Mouse (Mus musculus): Measurements from ENCODE around the gene Gpr179. TPM values are rescaled to one million over a fixed set of nuclear protein-coding genes. Genes with fewer than 3 reads are reported as not detected.
"Not testable (repeated sequence)": the region's sequence is repeated elsewhere in the genome, so short reads cannot be mapped to it uniquely, and the experiment has no call there.

Gpr179 gene
- polyA plus RNA-seq, 1 experiment = not detected

DNA sequence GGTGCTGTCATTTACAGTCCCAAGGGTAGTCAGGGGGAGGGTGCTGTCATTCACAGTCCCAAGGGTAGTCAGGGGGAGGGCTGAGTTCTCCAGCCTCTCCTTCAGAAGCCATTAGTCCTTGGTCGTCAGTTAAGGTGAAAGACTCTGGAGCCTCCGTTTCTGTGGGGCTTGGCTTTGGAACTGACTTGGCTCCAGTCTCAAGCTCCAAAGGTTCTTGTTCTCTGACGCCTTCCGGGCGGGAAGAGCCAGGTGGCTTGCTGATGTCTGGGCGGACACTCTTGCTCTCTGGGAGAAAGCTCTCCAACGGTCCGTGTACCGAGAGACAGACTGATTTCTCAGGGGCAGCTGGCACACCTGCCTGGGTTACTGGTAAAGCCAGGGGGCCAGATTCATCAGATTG lies 17.5 kb downstream of the Gpr179 start:
- peaks cover 15% of the 10 kb centered on the region for H3K4me1 ChIP-seq (ENCODE audit: control insufficient read depth, insufficient read depth, low read length)
- no peak overlapping the region for H3K27ac ChIP-seq (ENCODE audit: insufficient read depth, low read depth, low read length)
- TF ChIP-seq CTCF (IDR thresholded peaks at IDR 0.05; ENCODE audit: insufficient read depth, low read depth, low read length) = no peak
- no peak for TF ChIP-seq POLR2A (IDR thresholded peaks at IDR 0.05; ENCODE audit: insufficient read depth, low read depth, low read length)
- H3K4me3 ChIP-seq (ENCODE audit: insufficient read depth, low read depth, low read length) = no peak overlapping the region
- WGBS = 87% methylated on average over 9 of the region's 9 CpGs

GRCm38 (mm10) chr11:97333896-97334295 lies 18.0 kb downstream of the Gpr179 start:
- Histone ChIP-seq H3K27ac (ENCODE audit: insufficient read depth, low read depth, low read length) (no peak overlapping the region), H3K4me1 (ENCODE audit: control insufficient read depth, insufficient read depth, low read length) (peaks cover 12% of the 10 kb centered on the region), H3K4me3 (ENCODE audit: insufficient read depth, low read depth, low read length) (no peak overlapping the region)
- TF ChIP-seq POLR2A (IDR thresholded peaks at IDR 0.05; ENCODE audit: insufficient read depth, low read depth, low read length) = no peak
- TF ChIP-seq CTCF (IDR thresholded peaks at IDR 0.05; ENCODE audit: insufficient read depth, low read depth, low read length) = no peak
- WGBS = 71% methylated on average over 1 of the region's 1 CpGs

DNA sequence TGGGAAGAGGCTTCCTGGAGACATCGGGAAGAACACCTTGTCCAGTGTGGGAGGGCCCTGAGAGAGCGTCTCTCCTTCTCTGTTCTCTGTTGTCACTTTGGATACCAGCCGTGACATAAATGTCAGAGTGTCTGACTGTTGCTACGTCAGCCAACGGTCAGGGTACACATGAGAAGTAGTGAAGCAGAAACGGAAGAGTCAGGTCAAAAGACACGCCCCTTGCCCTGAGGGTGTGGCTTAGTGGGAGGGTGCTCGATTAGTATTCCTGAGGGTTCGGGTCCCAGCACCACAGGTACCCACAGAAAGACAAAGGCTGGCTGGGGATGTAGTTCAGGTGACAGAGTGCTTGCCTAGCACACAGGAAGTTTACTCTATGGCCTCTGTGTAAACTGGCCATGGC lies 18.8 kb downstream of the Gpr179 start:
- Histone ChIP-seq H3K27ac (ENCODE audit: insufficient read depth, low read depth, low read length) (no peak overlapping the region), H3K4me3 (ENCODE audit: insufficient read depth, low read depth, low read length) (no peak overlapping the region), H3K4me1 (ENCODE audit: control insufficient read depth, insufficient read depth, low read length) (peaks cover 4% of the 10 kb centered on the region; the same call in 1 of the 2 replicates)
- WGBS = 73% methylated on average over 9 of the region's 9 CpGs
- TF ChIP-seq POLR2A (IDR thresholded peaks at IDR 0.05; ENCODE audit: insufficient read depth, low read depth, low read length) (no peak), CTCF (IDR thresholded peaks at IDR 0.05; ENCODE audit: insufficient read depth, low read depth, low read length) (no peak)

DNA sequence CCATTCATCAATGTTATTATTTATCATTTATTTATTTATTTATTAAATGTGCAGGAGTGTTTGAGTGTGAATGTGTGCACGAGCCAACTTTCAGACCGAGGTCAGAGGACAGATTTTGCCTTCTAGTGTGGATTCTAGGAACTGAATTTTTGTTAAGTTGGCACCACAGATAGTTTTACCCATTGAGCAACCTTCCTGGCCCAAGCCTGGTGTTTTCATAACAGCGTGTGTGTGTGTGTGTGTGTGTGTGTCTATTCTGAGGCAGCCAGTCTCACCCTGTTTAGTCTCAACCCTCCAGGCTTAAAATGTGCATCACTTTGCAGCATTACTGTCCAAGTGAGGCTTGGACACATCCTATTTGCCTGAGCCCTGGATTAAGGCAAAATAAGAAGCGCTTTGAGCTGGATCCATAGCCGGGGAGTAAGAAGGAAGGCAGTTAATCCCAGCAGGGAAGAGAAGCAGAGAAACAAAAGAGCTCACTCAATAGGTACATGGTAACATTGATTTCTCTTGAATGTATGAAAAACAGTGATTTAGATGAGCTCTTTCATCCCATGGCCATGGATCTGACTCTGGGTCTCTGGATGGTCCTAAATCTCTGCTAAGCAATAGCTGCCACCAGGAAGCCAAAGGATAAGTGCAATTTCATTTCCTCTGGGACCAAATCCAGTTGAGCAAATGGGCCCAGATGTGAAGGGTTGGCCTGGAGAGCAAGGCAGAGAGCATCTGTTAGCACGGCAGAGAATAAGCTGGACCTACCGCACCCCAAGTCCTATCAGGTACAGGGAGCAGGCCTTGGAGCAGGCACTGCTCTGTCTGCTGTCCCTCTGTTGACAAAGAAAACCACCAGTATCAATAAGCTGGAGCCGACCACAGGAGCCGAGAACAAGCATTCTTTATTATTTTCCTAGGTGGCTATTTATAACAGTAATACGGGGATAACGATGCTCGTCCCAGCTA lies 20.4 kb downstream of the Gpr179 start:
- no peak overlapping the region for H3K4me3 ChIP-seq (ENCODE audit: insufficient read depth, low read depth, low read length)
- no peak overlapping the region for H3K27ac ChIP-seq (ENCODE audit: insufficient read depth, low read depth, low read length)
- 70% methylated on average over 12 of the region's 12 CpGs for WGBS
- H3K4me1 ChIP-seq (ENCODE audit: control insufficient read depth, insufficient read depth, low read length) = peaks cover 4% of the 10 kb centered on the region; the same call in 1 of the 2 replicates
- TF ChIP-seq POLR2A (IDR thresholded peaks at IDR 0.05; ENCODE audit: insufficient read depth, low read depth, low read length) (no peak), CTCF (IDR thresholded peaks at IDR 0.05; ENCODE audit: insufficient read depth, low read depth, low read length) (no peak)

GRCm38 (mm10) chr11:97330315-97330714 lies 21.6 kb downstream of the Gpr179 start:
- Histone ChIP-seq H3K4me1 (ENCODE audit: control insufficient read depth, insufficient read depth, low read length) (no peaks in the 10 kb centered on the region), H3K27ac (ENCODE audit: insufficient read depth, low read depth, low read length) (no peak overlapping the region), H3K4me3 (ENCODE audit: insufficient read depth, low read depth, low read length) (no peak overlapping the region)
- 97% methylated on average over 1 of the region's 1 CpGs for WGBS
- TF ChIP-seq POLR2A (IDR thresholded peaks at IDR 0.05; ENCODE audit: insufficient read depth, low read depth, low read length) = no peak
- TF ChIP-seq CTCF (IDR thresholded peaks at IDR 0.05; ENCODE audit: insufficient read depth, low read depth, low read length) = no peak

DNA sequence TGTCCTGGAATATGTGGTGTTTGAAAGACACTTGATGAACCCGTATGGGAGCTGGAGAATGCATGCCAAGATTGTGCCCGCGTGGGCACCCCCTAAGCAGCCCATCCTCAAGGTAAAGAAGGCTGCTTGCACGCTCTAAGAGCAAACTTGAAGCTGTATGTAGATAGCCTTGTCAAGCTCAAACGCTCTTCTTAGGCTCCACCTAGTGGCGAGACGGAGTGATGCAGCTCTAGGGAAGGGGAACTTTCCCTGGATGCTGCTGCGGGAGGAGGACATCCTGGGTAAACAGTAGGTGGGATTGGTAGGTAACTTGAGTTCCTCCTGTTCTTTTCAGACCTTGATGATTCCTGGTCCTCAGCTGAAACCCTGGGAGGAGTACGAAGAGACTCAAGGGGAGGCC lies 23.7 kb downstream of the Gpr179 start:
- 18% methylated on average over 9 of the region's 9 CpGs for WGBS
- H3K4me3 ChIP-seq (ENCODE audit: insufficient read depth, low read depth, low read length) = no peak overlapping the region
- TF ChIP-seq POLR2A (IDR thresholded peaks at IDR 0.05; ENCODE audit: insufficient read depth, low read depth, low read length) (no peak), CTCF (IDR thresholded peaks at IDR 0.05; ENCODE audit: insufficient read depth, low read depth, low read length) (peak; percentile 73)
- H3K4me1 ChIP-seq (ENCODE audit: control insufficient read depth, insufficient read depth, low read length) = no peaks in the 10 kb centered on the region
- H3K27ac ChIP-seq (ENCODE audit: insufficient read depth, low read depth, low read length) = no peak overlapping the region

DNA sequence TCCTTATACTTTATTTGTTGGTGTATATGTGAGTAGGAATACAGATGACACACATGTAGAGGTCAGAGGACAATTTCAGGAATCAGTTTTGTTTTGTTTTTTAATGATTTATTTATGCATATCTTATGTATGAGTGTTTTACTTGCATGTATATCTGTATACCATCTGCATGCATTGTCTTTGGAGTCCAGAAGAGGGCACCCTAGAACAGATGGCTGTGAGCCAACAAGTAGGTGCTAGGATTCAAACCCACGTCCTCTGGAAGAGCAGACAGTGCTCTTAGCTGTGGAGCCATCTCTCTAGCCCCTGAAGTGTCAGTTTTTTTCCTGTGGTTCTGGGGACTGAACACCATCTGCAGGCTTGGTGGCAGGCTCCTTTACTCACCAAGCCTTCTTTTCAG lies 26.7 kb downstream of the Gpr179 start:
- no peak overlapping the region for H3K4me3 ChIP-seq (ENCODE audit: insufficient read depth, low read depth, low read length)
- no peak overlapping the region for H3K27ac ChIP-seq (ENCODE audit: insufficient read depth, low read depth, low read length)
- H3K4me1 ChIP-seq (ENCODE audit: control insufficient read depth, insufficient read depth, low read length) = no peaks in the 10 kb centered on the region
- TF ChIP-seq CTCF (IDR thresholded peaks at IDR 0.05; ENCODE audit: insufficient read depth, low read depth, low read length) = no peak
- TF ChIP-seq POLR2A (IDR thresholded peaks at IDR 0.05; ENCODE audit: insufficient read depth, low read depth, low read length) = no peak
- 39% methylated on average over 1 of the region's 1 CpGs for WGBS

DNA sequence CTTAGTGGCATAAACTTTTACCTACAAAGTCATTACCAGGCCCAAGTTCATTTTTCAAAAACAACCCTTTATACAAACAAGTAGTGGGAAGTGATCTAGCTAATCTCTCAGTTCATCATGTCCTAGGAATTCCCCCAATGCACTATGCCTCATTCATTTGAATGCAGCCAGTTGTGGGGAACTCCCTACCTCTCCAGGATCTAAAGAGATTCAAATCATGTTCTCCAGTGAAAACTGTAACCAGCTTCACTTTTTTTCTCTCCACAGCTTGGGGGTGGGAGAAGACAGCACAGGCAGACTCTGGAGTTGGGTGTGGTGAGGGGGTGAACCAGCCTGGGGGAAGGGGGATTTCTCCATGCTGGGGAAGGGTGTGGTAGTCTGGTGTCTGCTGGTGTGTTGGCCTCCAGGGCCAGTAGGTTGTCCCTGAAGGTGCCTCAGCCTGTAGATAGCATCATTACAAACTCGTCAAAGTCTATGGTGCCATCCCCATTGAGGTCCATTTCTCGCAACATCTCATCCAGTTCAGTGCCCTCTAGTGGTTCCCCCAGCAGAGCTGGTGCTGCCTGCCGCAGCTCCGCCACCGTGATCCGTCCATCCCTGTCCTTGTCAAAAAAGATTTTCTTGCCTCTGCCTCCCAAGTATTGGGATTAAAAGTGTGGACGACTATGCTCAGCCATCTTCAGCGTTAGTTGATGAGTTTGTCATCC lies 29.8 kb downstream of the Gpr179 start:
- H3K4me1 ChIP-seq (ENCODE audit: control insufficient read depth, insufficient read depth, low read length); H3K27ac ChIP-seq (ENCODE audit: insufficient read depth, low read depth, low read length): not testable (repeated sequence)
- 87% methylated on average over 8 of the region's 8 CpGs for WGBS

GRCm38 (mm10) chr11:97321197-97321596 lies 30.7 kb downstream of the Gpr179 start:
- no peak overlapping the region for H3K27ac ChIP-seq (ENCODE audit: insufficient read depth, low read depth, low read length)
- WGBS = 95% methylated on average over 8 of the region's 8 CpGs
- TF ChIP-seq CTCF (IDR thresholded peaks at IDR 0.05; ENCODE audit: insufficient read depth, low read depth, low read length) (no peak), POLR2A (IDR thresholded peaks at IDR 0.05; ENCODE audit: insufficient read depth, low read depth, low read length) (no peak)

More for the DNA sequence above, 29.8 kb downstream of the Gpr179 start:
- not testable (repeated sequence) for H3K4me3 ChIP-seq (ENCODE audit: insufficient read depth, low read depth, low read length)

More at GRCm38 (mm10) chr11:97321197-97321596, 30.7 kb downstream of the Gpr179 start:
- Histone ChIP-seq H3K4me3 (ENCODE audit: insufficient read depth, low read depth, low read length) (no peak overlapping the region), H3K4me1 (ENCODE audit: control insufficient read depth, insufficient read depth, low read length) (no peaks in the 10 kb centered on the region)

Measured in olfactory bulb, adult 2 months (tissue).